In genomic region chr8:86854686-86855085, GRCm38 (mm10) we compare ENCODE assay signal across 28 mouse cellular contexts. TPM values are rescaled to one million over a fixed set of nuclear protein-coding genes. Genes with fewer than 3 reads are reported as not detected.
DNase-seq lines count a peak whose midpoint lies in the region; ATAC-seq and TF ChIP-seq lines count a peak whose summit lies in the region.
"Had no signal": no experiment of that assay in that cellular context is flagged by ENCODE, and none has a peak within 500 bp of the region (broad histone marks: within the 10 kb centered on the region; RNA-seq: fewer than 3 reads in every experiment).

No protein-coding gene starts in this region.

- no peak overlapping the region for H3K4me2 ChIP-seq in forebrain, embryonic 12.5 days
- H3K4me2 ChIP-seq in forebrain, embryonic 16.5 days (ENCODE audit: low read length) = no peak overlapping the region
- no peak overlapping the region for H3K4me2 ChIP-seq in limb, embryonic 13.5 days (replicated peaks)
- no peak overlapping the region for H3K4me2 ChIP-seq in embryonic facial prominence, embryonic 11.5 days (ENCODE audit: low read depth, low read length)
- H3K4me2 ChIP-seq: embryonic facial prominence, embryonic 13.5 days; heart, embryonic 11.5 days; liver, embryonic 11.5 days; midbrain, embryonic 15.5 days; neural tube, embryonic 13.5 days had no signal

- H3K9ac ChIP-seq in forebrain, embryonic 12.5 days = 0 out of 2 replicates have a peak overlapping the region, but pooled peaks have one; percentile 30
- no peak overlapping the region for H3K9ac ChIP-seq in forebrain, embryonic 16.5 days (replicated peaks; ENCODE audit: low read depth, low read length)
- 0 out of 2 replicates have a peak overlapping the region, but pooled peaks have one; percentile 0 for H3K9ac ChIP-seq in limb, embryonic 13.5 days
- no peak overlapping the region for H3K9ac ChIP-seq in embryonic facial prominence, embryonic 11.5 days (replicated peaks; ENCODE audit: low read length)
- H3K9ac ChIP-seq: embryonic facial prominence, embryonic 13.5 days; midbrain, embryonic 15.5 days; neural tube, embryonic 13.5 days had no signal

- no peak overlapping the region for H3K27ac ChIP-seq in forebrain, embryonic 12.5 days
- no peak overlapping the region for H3K27ac ChIP-seq in forebrain, embryonic 16.5 days (ENCODE audit: low read length)
- H3K27ac ChIP-seq in limb, embryonic 13.5 days = peak overlapping the region; percentile 3; the same call in 1 of the 2 replicates
- H3K27ac ChIP-seq in limb, embryonic 10.5 days = no peak overlapping the region
- no peak overlapping the region for H3K27ac ChIP-seq in embryonic facial prominence, embryonic 11.5 days (replicated peaks; ENCODE audit: low read depth, low read length)
- H3K27ac ChIP-seq: embryonic facial prominence, embryonic 13.5 days; kidney, postnatal 0 days; midbrain, embryonic 15.5 days; neural tube, embryonic 13.5 days had no signal

- H3K4me1 ChIP-seq in forebrain, embryonic 12.5 days = peaks cover 26% of the 10 kb centered on the region
- H3K4me1 ChIP-seq in forebrain, embryonic 16.5 days (replicated peaks; ENCODE audit: control insufficient read depth, insufficient read depth, low read length) = peaks cover 4% of the 10 kb centered on the region
- H3K4me1 ChIP-seq in limb, embryonic 13.5 days = peaks cover 20% of the 10 kb centered on the region
- H3K4me1 ChIP-seq in limb, embryonic 10.5 days = peaks cover 9% of the 10 kb centered on the region
- no peaks in the 10 kb centered on the region for H3K4me1 ChIP-seq in embryonic facial prominence, embryonic 11.5 days (ENCODE audit: control insufficient read depth, insufficient read depth, low read length)

- DNase-seq in limb, embryonic 10.5 days (ENCODE audit: low spot score) = no peak
- peak; percentile 16 for DNase-seq in brain, embryonic 14.5 days (ENCODE audit: low read depth)
- DNase-seq in embryonic facial prominence, embryonic 11.5 days (ENCODE audit: low spot score) = peak; percentile 7
- no peak for DNase-seq in heart, adult 9 months (ENCODE audit: low spot score in 2 of 2)
- DNase-seq: adrenal gland, adult 2 months; cerebellum, adult 18-20 months; cerebellum, postnatal 36 days; gastrocnemius, postnatal 10 days; kidney, adult 2 months; left cerebral cortex, postnatal 4 days; lung, adult 18-20 months; lung, postnatal 10 days; right cerebral cortex, adult 18-20 months; right cerebral cortex, postnatal 4 days; thymus, postnatal 25 days had no signal

- 40% methylated on average over 11 of the region's 11 CpGs for WGBS in forebrain, embryonic 12.5 days
- WGBS in forebrain, embryonic 16.5 days = 41% methylated on average over 11 of the region's 11 CpGs
- WGBS in limb, embryonic 13.5 days = 73% methylated on average over 11 of the region's 11 CpGs
- 65% methylated on average over 11 of the region's 11 CpGs for WGBS in limb, embryonic 10.5 days
- WGBS in embryonic facial prominence, embryonic 11.5 days = 63% methylated on average over 11 of the region's 11 CpGs

- ATAC-seq in forebrain, embryonic 12.5 days (ENCODE audit: low FRiP score) = no peak
- no peak for ATAC-seq in forebrain, embryonic 16.5 days
- no peak for ATAC-seq in limb, embryonic 13.5 days (ENCODE audit: low FRiP score, low read depth)
- ATAC-seq in embryonic facial prominence, embryonic 11.5 days (replicated peaks; ENCODE audit: insufficient number of reproducible peaks, low FRiP score, low TSS enrichment, low read depth) = no peak
- no peak for ATAC-seq in megakaryocyte, adult 5-6 weeks (ENCODE audit: poor library complexity, severe bottlenecking)
- ATAC-seq: midbrain, embryonic 15.5 days had no signal

- no peak for TF ChIP-seq POLR2A in brain, embryonic 14.5 days (IDR thresholded peaks at IDR 0.05; ENCODE audit: borderline replicate concordance, extremely low read depth, insufficient read depth, insufficient read length, poor library complexity, severe bottlenecking)

- TF ChIP-seq CTCF in brain, embryonic 14.5 days (IDR thresholded peaks at IDR 0.05; ENCODE audit: borderline replicate concordance, extremely low read depth, insufficient read depth, insufficient read length) = no peak

- H3K9me3 ChIP-seq in forebrain, embryonic 12.5 days = no peaks in the 10 kb centered on the region
- no peaks in the 10 kb centered on the region for H3K9me3 ChIP-seq in forebrain, embryonic 16.5 days (ENCODE audit: control insufficient read depth, low read length)
- H3K9me3 ChIP-seq in limb, embryonic 13.5 days = no peaks in the 10 kb centered on the region
- no peaks in the 10 kb centered on the region for H3K9me3 ChIP-seq in limb, embryonic 10.5 days (replicated peaks)
- no peaks in the 10 kb centered on the region for H3K9me3 ChIP-seq in embryonic facial prominence, embryonic 11.5 days (replicated peaks; ENCODE audit: control insufficient read depth, low read length)
- H3K9me3 ChIP-seq: embryonic facial prominence, embryonic 13.5 days; G1E; midbrain, embryonic 15.5 days; neural tube, embryonic 13.5 days had no signal

- H3K4me3 ChIP-seq in forebrain, embryonic 12.5 days (replicated peaks) = no peak overlapping the region
- no peak overlapping the region for H3K4me3 ChIP-seq in forebrain, embryonic 16.5 days (replicated peaks; ENCODE audit: low read length)
- no peak overlapping the region for H3K4me3 ChIP-seq in limb, embryonic 13.5 days
- no peak overlapping the region for H3K4me3 ChIP-seq in limb, embryonic 10.5 days
- H3K4me3 ChIP-seq in embryonic facial prominence, embryonic 11.5 days (ENCODE audit: low read depth, low read length) = no peak overlapping the region
- H3K4me3 ChIP-seq: embryonic facial prominence, embryonic 13.5 days; erythroblast, embryonic 14.5 days; midbrain, embryonic 15.5 days; myocyte; neural tube, embryonic 13.5 days had no signal

- H3K36me3 ChIP-seq in forebrain, embryonic 12.5 days (replicated peaks) = peaks cover 7% of the 10 kb centered on the region
- H3K36me3 ChIP-seq in forebrain, embryonic 16.5 days (ENCODE audit: control insufficient read depth, insufficient read depth) = no peaks in the 10 kb centered on the region
- H3K36me3 ChIP-seq in limb, embryonic 13.5 days = peaks cover 37% of the 10 kb centered on the region
- H3K36me3 ChIP-seq in limb, embryonic 10.5 days = peaks cover 73% of the 10 kb centered on the region
- no peaks in the 10 kb centered on the region; the same call in 1 of the 2 replicates for H3K36me3 ChIP-seq in embryonic facial prominence, embryonic 11.5 days (replicated peaks; ENCODE audit: control insufficient read depth, insufficient read depth, low read depth, low read length)
- H3K36me3 ChIP-seq: midbrain, embryonic 15.5 days had no signal

- no peaks in the 10 kb centered on the region for H3K27me3 ChIP-seq in forebrain, embryonic 12.5 days
- no peaks in the 10 kb centered on the region for H3K27me3 ChIP-seq in forebrain, embryonic 16.5 days (replicated peaks; ENCODE audit: control insufficient read depth, insufficient read depth, low read length)
- H3K27me3 ChIP-seq in limb, embryonic 13.5 days = no peaks in the 10 kb centered on the region
- no peaks in the 10 kb centered on the region for H3K27me3 ChIP-seq in limb, embryonic 10.5 days (ENCODE audit: low read depth, poor library complexity, severe bottlenecking)
- no peaks in the 10 kb centered on the region for H3K27me3 ChIP-seq in embryonic facial prominence, embryonic 11.5 days (ENCODE audit: control insufficient read depth, insufficient read depth, low read length)
- H3K27me3 ChIP-seq: embryonic facial prominence, embryonic 13.5 days; midbrain, embryonic 15.5 days; neural tube, embryonic 13.5 days had no signal

RNA-seq across cellular contexts. Expression of gene N4bp1, which starts 30.4 kb away (rescaled TPM):
- polyA plus RNA-seq in forebrain, embryonic 12.5 days (2016; fragmentation: Nextera tagmentation; extraction: Ambion mirVana) = 12.4 and 12.7 TPM in 2 replicates
- 9.6 and 10.3 TPM in 2 replicates for polyA plus RNA-seq in forebrain, embryonic 16.5 days (2015; fragmentation: Nextera tagmentation; extraction: Ambion mirVana)
- polyA plus RNA-seq in limb, embryonic 13.5 days (2015; fragmentation: Nextera tagmentation; extraction: Ambion mirVana) = 10.9 and 11.1 TPM in 2 replicates
- polyA plus RNA-seq in limb, embryonic 10.5 days (2016; fragmentation: Nextera tagmentation; extraction: Ambion mirVana) = 9.0 and 11.1 TPM in 2 replicates
- 14.3 and 23.5 TPM in 2 replicates for polyA plus RNA-seq in brain, embryonic 14.5 days (2012; rRNA removed)
- polyA plus RNA-seq in embryonic facial prominence, embryonic 11.5 days (2014; fragmentation: Nextera tagmentation; extraction: Ambion mirVana) = 10.4 and 11.2 TPM in 2 replicates
- 36.1 and 36.9 TPM in 2 replicates for total RNA-seq in megakaryocyte, adult 5-6 weeks (2015)
- 27.2 and 32.2 TPM in 2 replicates for total RNA-seq in megakaryocyte, adult 5-6 weeks (2017)

Comparison
In these comparisons a context has a peak if more than half of its experiments do, and no peak if none do; other contexts are left out.
1. H3K9ac ChIP-seq: peak in forebrain, embryonic 12.5 days (single experiment) and limb, embryonic 13.5 days (single experiment); none in forebrain, embryonic 16.5 days (single experiment) and embryonic facial prominence, embryonic 11.5 days (single experiment).
2. DNase-seq: peak in brain, embryonic 14.5 days (single experiment) and embryonic facial prominence, embryonic 11.5 days (single experiment); none in limb, embryonic 10.5 days (single experiment) and heart, adult 9 months (0 of 2).